In genomic region chr4:147275773-147276140, GRCm38 (mm10) we compare ENCODE assay signal across 10 mouse cellular contexts. TPM values are rescaled to one million over a fixed set of nuclear protein-coding genes. Genes with fewer than 3 reads are reported as not detected.
DNase-seq lines count a peak whose midpoint lies in the region; ATAC-seq and TF ChIP-seq lines count a peak whose summit lies in the region.
"Not testable (repeated sequence)": the region's sequence is repeated elsewhere in the genome, so short reads cannot be mapped to it uniquely, and the experiment has no call there.
"Had no signal": no experiment of that assay in that cellular context is flagged by ENCODE, and none has a peak within 500 bp of the region (broad histone marks: within the 10 kb centered on the region; RNA-seq: fewer than 3 reads in every experiment).

No protein-coding gene starts in this region.

- ATAC-seq in forebrain, embryonic 15.5 days (replicated peaks); heart, postnatal 0 days (ENCODE audit: insufficient read depth, low read depth); neural tube, embryonic 13.5 days (ENCODE audit: low read depth): not testable (repeated sequence)
- peak; percentile 21; the same call in 1 of the 2 replicates for ATAC-seq in intestine, embryonic 16.5 days

- WGBS in forebrain, embryonic 15.5 days, result 32% methylated on average over 54 of the region's 54 CpGs
- 21% methylated on average over 52 of the region's 54 CpGs for WGBS in heart, postnatal 0 days
- 23% methylated on average over 54 of the region's 54 CpGs for WGBS in intestine, embryonic 16.5 days
- 26% methylated on average over 54 of the region's 54 CpGs for WGBS in midbrain, embryonic 10.5 days
- 23% methylated on average over 54 of the region's 54 CpGs for WGBS in neural tube, embryonic 13.5 days

- H3K4me1 ChIP-seq in forebrain, embryonic 15.5 days; heart, postnatal 0 days (ENCODE audit: control insufficient read depth, insufficient read depth); intestine, embryonic 16.5 days (ENCODE audit: control insufficient read depth, insufficient read depth, low read length); midbrain, embryonic 10.5 days; neural tube, embryonic 13.5 days (replicated peaks): not testable (repeated sequence)

- not testable (repeated sequence) for H3K36me3 ChIP-seq in forebrain, embryonic 15.5 days; heart, postnatal 0 days (replicated peaks; ENCODE audit: control insufficient read depth, insufficient read depth, low read length); intestine, embryonic 16.5 days (ENCODE audit: control insufficient read depth, insufficient read depth, low read length); midbrain, embryonic 10.5 days; neural tube, embryonic 13.5 days

- not testable (repeated sequence) for H3K9ac ChIP-seq in forebrain, embryonic 15.5 days (replicated peaks); heart, postnatal 0 days (replicated peaks; ENCODE audit: low read depth, low read length); intestine, embryonic 16.5 days (ENCODE audit: low read depth, low read length); neural tube, embryonic 13.5 days

- not testable (repeated sequence) for TF ChIP-seq EP300 in heart, postnatal 0 days (IDR thresholded peaks at IDR 0.05; ENCODE audit: low read depth)

- TF ChIP-seq CTCF in heart, postnatal 0 days (IDR thresholded peaks at IDR 0.05; ENCODE audit: low read depth), result not testable (repeated sequence)

- H3K27ac ChIP-seq in forebrain, embryonic 15.5 days (replicated peaks); heart, postnatal 0 days (ENCODE audit: low read depth); intestine, embryonic 16.5 days (ENCODE audit: low read length); midbrain, embryonic 10.5 days (replicated peaks); neural tube, embryonic 13.5 days (replicated peaks): not testable (repeated sequence)

- peaks cover 32% of the 10 kb centered on the region for H3K9me3 ChIP-seq in forebrain, embryonic 15.5 days
- H3K9me3 ChIP-seq in heart, postnatal 0 days (replicated peaks; ENCODE audit: control insufficient read depth, low read length), result peaks cover 22% of the 10 kb centered on the region
- not testable (repeated sequence) for H3K9me3 ChIP-seq in intestine, embryonic 16.5 days (ENCODE audit: control insufficient read depth, low read length)
- H3K9me3 ChIP-seq in midbrain, embryonic 10.5 days (replicated peaks), result peaks cover 60% of the 10 kb centered on the region
- H3K9me3 ChIP-seq in neural tube, embryonic 13.5 days, result peaks cover 46% of the 10 kb centered on the region

- peak; percentile 23 for DNase-seq in embryo, embryonic 9.5 days (ENCODE audit: extremely low spot score)
- DNase-seq in heart, postnatal 0 days (ENCODE audit: low spot score), result not testable (repeated sequence)
- DNase-seq in liver, result peak; percentile 3
- DNase-seq in midbrain, embryonic 10.5 days (ENCODE audit: low spot score), result peak; percentile 13

- peak overlapping the region; percentile 11; the same call in 1 of the 2 replicates for H3K4me3 ChIP-seq in forebrain, embryonic 15.5 days
- peak overlapping the region; percentile 18 for H3K4me3 ChIP-seq in heart, postnatal 0 days (ENCODE audit: low read depth, low read length)
- H3K4me3 ChIP-seq in intestine, embryonic 16.5 days (ENCODE audit: low read length), result peak overlapping the region; percentile 29
- H3K4me3 ChIP-seq in midbrain, embryonic 10.5 days, result peak overlapping the region; percentile 42
- H3K4me3 ChIP-seq in neural tube, embryonic 13.5 days, result peak overlapping the region; percentile 27

- H3K27me3 ChIP-seq in forebrain, embryonic 15.5 days; heart, postnatal 0 days (ENCODE audit: control insufficient read depth, insufficient read depth, low read length); intestine, embryonic 16.5 days (replicated peaks; ENCODE audit: control insufficient read depth, insufficient read depth, low read length); midbrain, embryonic 10.5 days (ENCODE audit: low read depth, poor library complexity, severe bottlenecking); neural tube, embryonic 13.5 days: not testable (repeated sequence)

- peak overlapping the region; percentile 2; the same call in 1 of the 2 replicates for H3K4me2 ChIP-seq in forebrain, embryonic 15.5 days (replicated peaks)
- peak overlapping the region; percentile 30; the same call in 1 of the 2 replicates for H3K4me2 ChIP-seq in heart, postnatal 0 days (ENCODE audit: low read depth, low read length)
- peak overlapping the region; percentile 42 for H3K4me2 ChIP-seq in intestine, embryonic 16.5 days (ENCODE audit: low read depth, low read length)
- peak overlapping the region; percentile 43 for H3K4me2 ChIP-seq in neural tube, embryonic 13.5 days

RNA-seq across cellular contexts. Expression of gene Zfp988, which starts 29.7 kb away (rescaled TPM):
- not detected in 2 replicates for polyA plus RNA-seq in forebrain, embryonic 15.5 days (2015; fragmentation: Nextera tagmentation; extraction: Ambion mirVana)
- total RNA-seq in heart, postnatal 0 days (2014; rRNA removed; ENCODE audit: low replicate concordance), result not detected in 2 replicates
- not detected in 2 replicates for polyA plus RNA-seq in heart, postnatal 0 days (2015; fragmentation: Nextera tagmentation; extraction: Ambion mirVana)
- polyA plus RNA-seq in intestine, embryonic 16.5 days (2015; fragmentation: Nextera tagmentation; extraction: Ambion mirVana), result 0.16 and 0.24 TPM in 2 replicates
- polyA plus RNA-seq in midbrain, embryonic 10.5 days (2016; fragmentation: Nextera tagmentation; extraction: Ambion mirVana), result 0.06 and 0.09 TPM in 2 replicates
- polyA plus RNA-seq in neural tube, embryonic 13.5 days (2015; fragmentation: Nextera tagmentation; extraction: Ambion mirVana), result 0.20 TPM in 1 of 2 replicates, not detected in the other
- total RNA-seq: forebrain, postnatal 0 days; gastrocnemius, postnatal 10 days; heart, postnatal 25 days had no signal
- polyA plus RNA-seq: forebrain, postnatal 0 days had no signal
